Mouse (Mus musculus): Measurements from ENCODE around the gene Hps4. TPM values are rescaled to one million over a fixed set of nuclear protein-coding genes. Genes with fewer than 3 reads are reported as not detected.
"Not testable (repeated sequence)": the region's sequence is repeated elsewhere in the genome, so short reads cannot be mapped to it uniquely, and the experiment has no call there.

Gene Hps4
- polyA plus RNA-seq, 2 experiments, result 28.0 to 52.5 TPM

GRCm38 (mm10) chr5:112316468-112316867 is 26.4 kb upstream of the Hps4 start:
- no peak for ATAC-seq (ENCODE audit: low FRiP score, low read depth)

GRCm38 (mm10) chr5:112317328-112317727 is 25.6 kb upstream of the Hps4 start:
- H3K4me3 ChIP-seq (replicated peaks; ENCODE audit: low read length), result no peak overlapping the region
- DNase-seq (ENCODE audit: low spot score), result no peak
- no peak overlapping the region for H3K4me2 ChIP-seq (replicated peaks; ENCODE audit: low read depth, low read length, severe bottlenecking)
- no peaks in the 10 kb centered on the region for H3K9me3 ChIP-seq (ENCODE audit: control insufficient read depth, low read length)
- TF ChIP-seq POLR2A (IDR thresholded peaks at IDR 0.05; ENCODE audit: borderline replicate concordance, extremely low read depth, insufficient read depth, insufficient read length), result no peak
- H3K4me1 ChIP-seq (ENCODE audit: control insufficient read depth, insufficient read depth, low read length), result no peaks in the 10 kb centered on the region
- 51% methylated on average over 5 of the region's 5 CpGs for WGBS
- no peak for ATAC-seq (ENCODE audit: low FRiP score, low read depth)
- H3K9ac ChIP-seq (ENCODE audit: low read depth, low read length, severe bottlenecking), result no peak overlapping the region
- peaks cover 33% of the 10 kb centered on the region for H3K36me3 ChIP-seq (ENCODE audit: control insufficient read depth, insufficient read depth, low read length)
- no peaks in the 10 kb centered on the region for H3K27me3 ChIP-seq (ENCODE audit: control insufficient read depth, insufficient read depth, low read length)
- no peak overlapping the region for H3K27ac ChIP-seq (replicated peaks; ENCODE audit: low read depth, low read length)

More at GRCm38 (mm10) chr5:112316468-112316867, 26.4 kb upstream of the Hps4 start:
- Histone ChIP-seq H3K27ac (replicated peaks; ENCODE audit: low read depth, low read length) (no peak overlapping the region), H3K27me3 (ENCODE audit: control insufficient read depth, insufficient read depth, low read length) (no peaks in the 10 kb centered on the region), H3K9me3 (ENCODE audit: control insufficient read depth, low read length) (no peaks in the 10 kb centered on the region), H3K9ac (ENCODE audit: low read depth, low read length, severe bottlenecking) (no peak overlapping the region), H3K4me1 (ENCODE audit: control insufficient read depth, insufficient read depth, low read length) (no peaks in the 10 kb centered on the region), H3K4me3 (replicated peaks; ENCODE audit: low read length) (no peak overlapping the region), H3K4me2 (replicated peaks; ENCODE audit: low read depth, low read length, severe bottlenecking) (no peak overlapping the region), H3K36me3 (ENCODE audit: control insufficient read depth, insufficient read depth, low read length) (peaks cover 39% of the 10 kb centered on the region)
- no peak for TF ChIP-seq POLR2A (IDR thresholded peaks at IDR 0.05; ENCODE audit: borderline replicate concordance, extremely low read depth, insufficient read depth, insufficient read length)
- no peak for DNase-seq (ENCODE audit: low spot score)
- 93% methylated on average over 5 of the region's 5 CpGs for WGBS

GRCm38 (mm10) chr5:112319343-112319742 is 23.5 kb upstream of the Hps4 start:
- H3K27me3 ChIP-seq (ENCODE audit: control insufficient read depth, insufficient read depth, low read length); H3K4me1 ChIP-seq (ENCODE audit: control insufficient read depth, insufficient read depth, low read length); H3K27ac ChIP-seq (replicated peaks; ENCODE audit: low read depth, low read length); H3K9ac ChIP-seq (ENCODE audit: low read depth, low read length, severe bottlenecking); ATAC-seq (ENCODE audit: low FRiP score, low read depth); H3K4me3 ChIP-seq (replicated peaks; ENCODE audit: low read length); DNase-seq (ENCODE audit: low spot score); H3K9me3 ChIP-seq (ENCODE audit: control insufficient read depth, low read length); H3K4me2 ChIP-seq (replicated peaks; ENCODE audit: low read depth, low read length, severe bottlenecking): not testable (repeated sequence)
- peaks cover 15% of the 10 kb centered on the region for H3K36me3 ChIP-seq (ENCODE audit: control insufficient read depth, insufficient read depth, low read length)
- 56% methylated on average over 2 of the region's 2 CpGs for WGBS

- no peak overlapping the region for H3K4me2 ChIP-seq (replicated peaks; ENCODE audit: low read depth, low read length, severe bottlenecking)
- WGBS, result 80% methylated on average over 5 of the region's 5 CpGs
- ATAC-seq (ENCODE audit: low FRiP score, low read depth), result no peak
Observed at GRCm38 (mm10) chr5:112320379-112320778, 22.5 kb upstream of the Hps4 start.

GRCm38 (mm10) chr5:112320936-112321335 is 21.9 kb upstream of the Hps4 start:
- H3K4me3 ChIP-seq (replicated peaks; ENCODE audit: low read length), result no peak overlapping the region
- H3K9me3 ChIP-seq (ENCODE audit: control insufficient read depth, low read length), result no peaks in the 10 kb centered on the region
- H3K27me3 ChIP-seq (ENCODE audit: control insufficient read depth, insufficient read depth, low read length), result no peaks in the 10 kb centered on the region
- TF ChIP-seq POLR2A (IDR thresholded peaks at IDR 0.05; ENCODE audit: borderline replicate concordance, extremely low read depth, insufficient read depth, insufficient read length), result no peak
- no peak overlapping the region for H3K9ac ChIP-seq (ENCODE audit: low read depth, low read length, severe bottlenecking)
- no peak overlapping the region for H3K4me2 ChIP-seq (replicated peaks; ENCODE audit: low read depth, low read length, severe bottlenecking)
- ATAC-seq (ENCODE audit: low FRiP score, low read depth), result no peak
- 66% methylated on average over 6 of the region's 6 CpGs for WGBS
- peaks cover 6% of the 10 kb centered on the region for H3K4me1 ChIP-seq (ENCODE audit: control insufficient read depth, insufficient read depth, low read length)
- H3K36me3 ChIP-seq (ENCODE audit: control insufficient read depth, insufficient read depth, low read length), result peaks cover 3% of the 10 kb centered on the region; the same call in 1 of the 2 replicates
- DNase-seq (ENCODE audit: low spot score), result no peak
- no peak overlapping the region for H3K27ac ChIP-seq (replicated peaks; ENCODE audit: low read depth, low read length)

More at GRCm38 (mm10) chr5:112320379-112320778, 22.5 kb upstream of the Hps4 start:
- H3K9me3 ChIP-seq (ENCODE audit: control insufficient read depth, low read length), result no peaks in the 10 kb centered on the region
- DNase-seq (ENCODE audit: low spot score), result no peak
- peaks cover 4% of the 10 kb centered on the region for H3K4me1 ChIP-seq (ENCODE audit: control insufficient read depth, insufficient read depth, low read length)
- no peak overlapping the region for H3K4me3 ChIP-seq (replicated peaks; ENCODE audit: low read length)
- no peak overlapping the region for H3K9ac ChIP-seq (ENCODE audit: low read depth, low read length, severe bottlenecking)
- H3K27me3 ChIP-seq (ENCODE audit: control insufficient read depth, insufficient read depth, low read length), result no peaks in the 10 kb centered on the region
- peaks cover 6% of the 10 kb centered on the region for H3K36me3 ChIP-seq (ENCODE audit: control insufficient read depth, insufficient read depth, low read length)
- H3K27ac ChIP-seq (replicated peaks; ENCODE audit: low read depth, low read length), result no peak overlapping the region
- TF ChIP-seq POLR2A (IDR thresholded peaks at IDR 0.05; ENCODE audit: borderline replicate concordance, extremely low read depth, insufficient read depth, insufficient read length), result no peak

GRCm38 (mm10) chr5:112321376-112321775 is 21.5 kb upstream of the Hps4 start:
- ATAC-seq (ENCODE audit: low FRiP score, low read depth) (no peak), DNase-seq (ENCODE audit: low spot score) (no peak)
- peaks cover 3% of the 10 kb centered on the region; the same call in 1 of the 2 replicates for H3K36me3 ChIP-seq (ENCODE audit: control insufficient read depth, insufficient read depth, low read length)
- H3K27me3 ChIP-seq (ENCODE audit: control insufficient read depth, insufficient read depth, low read length), result no peaks in the 10 kb centered on the region
- H3K4me3 ChIP-seq (replicated peaks; ENCODE audit: low read length), result no peak overlapping the region
- no peaks in the 10 kb centered on the region for H3K9me3 ChIP-seq (ENCODE audit: control insufficient read depth, low read length)
- H3K4me2 ChIP-seq (replicated peaks; ENCODE audit: low read depth, low read length, severe bottlenecking), result no peak overlapping the region
- WGBS, result 78% methylated on average over 4 of the region's 4 CpGs
- TF ChIP-seq POLR2A (IDR thresholded peaks at IDR 0.05; ENCODE audit: borderline replicate concordance, extremely low read depth, insufficient read depth, insufficient read length), result no peak
- no peak overlapping the region for H3K27ac ChIP-seq (replicated peaks; ENCODE audit: low read depth, low read length)
- peaks cover 6% of the 10 kb centered on the region for H3K4me1 ChIP-seq (ENCODE audit: control insufficient read depth, insufficient read depth, low read length)
- no peak overlapping the region for H3K9ac ChIP-seq (ENCODE audit: low read depth, low read length, severe bottlenecking)

Measured in limb, embryonic 14.5 days (tissue).